1 mouse cellular context compared by ENCODE assay signal in the genomic region with DNA sequence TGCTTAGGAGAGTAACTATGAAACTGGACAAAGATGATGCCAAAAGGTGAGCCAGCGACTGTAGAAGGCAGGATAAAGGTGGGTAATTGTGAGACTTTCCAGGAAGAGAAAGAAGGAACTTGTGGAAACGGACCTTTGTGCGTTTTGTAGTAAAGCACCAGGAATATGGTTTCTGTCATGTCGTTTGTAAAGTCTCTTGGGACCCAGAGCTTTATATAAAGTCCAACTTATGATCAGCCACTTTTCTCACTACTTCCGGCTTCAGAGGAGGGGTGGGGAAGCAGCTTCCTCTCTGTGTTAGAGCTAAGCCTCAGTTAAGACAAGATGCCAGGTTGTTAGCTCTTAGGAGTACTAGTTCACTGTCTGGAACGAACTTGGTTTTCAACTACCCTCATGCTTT.
TF ChIP-seq lines count a peak whose summit lies in the region.

No protein-coding gene starts in this region.

TF ChIP-seq in MEL, 35 proteins besides CTCF, POLR2A, EP300 and RAD21 (continued from another document):
- TF ChIP-seq CHD2 (IDR thresholded peaks at IDR 0.05; ENCODE audit: low read length) (no peak), ZKSCAN1 (IDR thresholded peaks at IDR 0.05; ENCODE audit: low read depth, low read length) (no peak)
